Mouse (Mus musculus): ENCODE measurements around the gene Ahcyl2. TPM values are rescaled to one million over a fixed set of nuclear protein-coding genes. Genes with fewer than 3 reads are reported as not detected.

Ahcyl2 gene
- polyA plus RNA-seq (2015; fragmentation: Nextera tagmentation; extraction: Ambion mirVana): 14.1 and 15.2 TPM in 2 replicates

DNA sequence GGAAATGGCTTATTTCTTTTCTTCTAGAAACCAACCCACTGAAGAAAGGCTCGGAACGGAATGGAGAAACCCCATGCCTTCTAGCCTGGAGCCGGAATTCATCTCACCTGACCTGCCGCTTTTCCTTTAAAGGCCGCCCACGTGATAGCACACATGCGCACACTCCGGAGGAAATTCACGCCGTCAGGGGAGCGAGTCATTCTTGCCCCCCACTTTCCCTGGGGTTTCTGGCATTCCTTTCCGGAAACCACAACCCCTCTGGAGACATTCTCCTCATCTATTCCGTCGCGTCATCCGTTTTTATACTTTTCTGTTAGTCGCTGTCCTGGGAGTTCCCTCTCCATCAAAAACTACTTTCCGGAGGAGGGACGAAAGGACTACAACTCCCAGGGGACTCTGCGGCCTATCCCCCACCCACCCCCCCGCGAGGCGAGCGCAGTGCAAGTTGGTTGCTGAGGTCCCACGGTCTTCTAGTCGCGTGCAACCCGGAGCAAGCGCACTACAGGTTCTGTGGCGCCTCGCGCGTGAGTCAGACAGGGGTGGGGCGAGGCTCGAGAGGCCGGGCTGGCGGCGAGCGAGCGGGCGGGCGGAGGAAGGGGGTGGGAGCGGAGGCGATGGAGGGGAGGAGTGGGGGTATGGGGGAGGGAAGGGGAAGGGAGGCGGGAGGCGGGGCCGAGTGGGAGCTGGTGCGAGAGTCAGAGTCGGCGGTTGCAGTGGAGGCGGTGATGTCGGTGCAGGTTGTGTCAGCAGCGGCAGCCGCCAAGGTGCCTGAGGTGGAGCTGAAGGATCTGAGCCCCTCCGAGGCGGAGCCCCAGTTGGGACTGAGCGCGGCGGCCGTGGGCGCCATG lies at the start of gene Ahcyl2:
TSS of gene Ahcyl2 (plus strand) at position 199 of the 848 bp plus-strand sequence.
- no peaks in the 10 kb centered on the region for H3K27me3 ChIP-seq
- H3K27ac ChIP-seq: peak within 1 kb of the TSS; percentile 88
- ATAC-seq (ENCODE audit: insufficient number of reproducible peaks, insufficient read depth, low FRiP score, low TSS enrichment, low read depth): peak; percentile 98
- H3K4me3 ChIP-seq: peak within 1 kb of the TSS; percentile 88
- peak within 1 kb of the TSS; percentile 67 for H3K4me2 ChIP-seq
- no peaks in the 10 kb centered on the region for H3K36me3 ChIP-seq
- WGBS: under 1% methylated on average over 48 of the region's 61 CpGs
- no peaks in the 10 kb centered on the region for H3K9me3 ChIP-seq
- peaks cover 9% of the 10 kb centered on the region; the same call in 1 of the 2 replicates for H3K4me1 ChIP-seq
- peak within 1 kb of the TSS; percentile 84 for H3K9ac ChIP-seq

DNA sequence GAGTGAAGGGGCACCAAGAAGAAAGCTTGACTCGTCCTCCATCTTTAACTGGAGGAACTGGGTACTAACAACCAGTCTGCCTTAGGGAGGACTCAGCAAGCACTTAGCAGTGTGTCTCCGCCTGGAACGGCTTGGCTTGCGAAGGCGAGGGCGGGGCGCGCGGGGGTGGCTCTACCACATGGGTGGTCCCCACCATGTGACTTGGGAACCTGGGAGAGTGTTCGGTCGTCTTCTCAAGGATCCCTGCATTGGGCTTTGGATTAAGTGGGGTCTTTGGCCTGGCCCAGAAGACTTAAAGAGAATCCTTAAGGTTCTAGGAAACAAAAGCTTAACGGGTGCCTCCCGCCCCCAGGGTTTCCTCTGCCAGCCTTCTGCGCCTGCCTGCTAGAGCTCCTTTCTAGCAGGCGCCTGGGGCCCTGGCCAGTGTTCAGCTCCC lies 48.9 kb upstream of the Ahcyl2 start:
- H3K27ac ChIP-seq: peak overlapping the region; percentile 77
- peaks cover 30% of the 10 kb centered on the region for H3K4me1 ChIP-seq
- peaks cover 9% of the 10 kb centered on the region for H3K27me3 ChIP-seq
- peak; percentile 67 for ATAC-seq (ENCODE audit: insufficient number of reproducible peaks, insufficient read depth, low FRiP score, low TSS enrichment, low read depth)
- WGBS: 2% methylated on average over 15 of the region's 15 CpGs
- H3K4me2 ChIP-seq: peak overlapping the region; percentile 66
- H3K4me3 ChIP-seq: peak overlapping the region; percentile 39
- H3K9ac ChIP-seq: peak overlapping the region; percentile 61
- no peaks in the 10 kb centered on the region for H3K36me3 ChIP-seq
- no peaks in the 10 kb centered on the region for H3K9me3 ChIP-seq

DNA sequence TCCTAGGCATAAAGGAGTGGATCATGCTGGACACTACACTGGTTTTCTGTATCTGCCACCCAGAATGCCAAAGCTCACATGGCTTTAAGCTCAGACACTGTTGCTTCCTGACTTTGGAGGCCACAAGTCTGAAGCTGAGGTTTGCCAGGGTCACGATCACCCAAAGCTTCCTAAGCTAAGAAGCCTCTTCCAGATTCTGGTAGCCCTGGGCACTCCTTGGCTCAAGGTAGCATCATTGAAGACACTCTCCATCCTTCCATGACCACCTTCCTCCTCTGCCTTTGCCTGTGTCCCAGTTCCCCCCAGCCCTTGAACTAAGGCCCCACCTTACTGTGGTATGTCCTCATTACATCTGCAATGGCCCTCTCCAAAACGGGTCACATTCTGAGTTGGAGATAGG lies 45.9 kb upstream of the Ahcyl2 start:
- no peak overlapping the region for H3K9ac ChIP-seq
- no peaks in the 10 kb centered on the region for H3K9me3 ChIP-seq
- H3K36me3 ChIP-seq: no peaks in the 10 kb centered on the region
- H3K27ac ChIP-seq: no peak overlapping the region
- H3K27me3 ChIP-seq: peaks cover 9% of the 10 kb centered on the region
- H3K4me3 ChIP-seq: no peak overlapping the region
- H3K4me1 ChIP-seq: peaks cover 30% of the 10 kb centered on the region
- no peak for ATAC-seq (ENCODE audit: insufficient number of reproducible peaks, insufficient read depth, low FRiP score, low TSS enrichment, low read depth)
- H3K4me2 ChIP-seq: no peak overlapping the region
- 73% methylated on average over 2 of the region's 2 CpGs for WGBS

DNA sequence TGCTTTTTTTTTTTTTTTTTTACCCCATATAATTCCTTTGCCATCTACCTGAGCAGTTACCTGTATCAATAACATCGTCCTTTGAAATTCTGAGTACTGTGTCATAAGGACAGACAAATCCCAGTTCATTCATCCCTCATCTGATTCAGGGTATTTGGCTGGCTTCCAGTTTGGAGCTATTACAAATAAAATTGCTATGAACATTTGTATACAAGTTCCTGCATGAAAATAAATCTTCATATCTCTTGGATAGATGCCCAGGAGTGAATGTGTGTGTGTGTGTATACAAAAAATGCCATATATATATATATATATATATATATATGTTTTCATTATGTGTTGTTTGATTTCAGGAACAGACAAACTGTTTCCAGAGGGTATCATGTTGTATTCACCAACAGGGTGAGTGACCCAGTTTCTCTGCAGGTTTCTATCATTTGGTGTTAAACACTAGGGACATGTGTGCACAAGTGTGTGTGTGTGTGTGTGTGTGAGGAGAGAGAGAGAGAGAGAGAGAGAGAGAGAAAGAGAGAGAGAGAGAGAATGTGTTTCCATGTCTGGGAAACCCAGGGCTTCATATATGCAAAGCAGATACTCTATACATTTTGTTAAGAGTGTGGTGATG lies 41.1 kb upstream of the Ahcyl2 start:
- no peak for ATAC-seq (ENCODE audit: insufficient number of reproducible peaks, insufficient read depth, low FRiP score, low TSS enrichment, low read depth)
- WGBS: 62% methylated on average over 1 of the region's 1 CpGs

DNA sequence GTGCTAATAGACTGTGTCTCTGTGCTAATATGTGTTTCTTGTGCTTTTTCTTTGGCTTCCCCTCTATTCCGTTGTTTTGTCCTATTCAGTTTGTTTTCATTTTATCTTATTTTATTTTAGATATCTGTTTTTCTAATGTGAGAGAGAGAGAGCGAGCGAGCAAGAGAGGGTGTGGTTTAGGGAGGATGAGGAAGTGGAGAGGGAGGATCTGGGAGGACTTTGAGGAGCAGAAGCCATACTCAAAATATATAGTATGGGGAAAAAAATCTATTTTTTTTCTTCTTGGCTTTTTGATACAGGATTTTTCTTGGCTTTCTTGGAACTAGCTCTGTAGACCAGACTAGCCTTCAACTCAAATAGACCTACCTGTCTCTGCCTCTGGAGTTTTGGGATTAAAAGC lies 39.8 kb upstream of the Ahcyl2 start:
- H3K27me3 ChIP-seq: no peaks in the 10 kb centered on the region
- 76% methylated on average over 3 of the region's 3 CpGs for WGBS
- no peak overlapping the region for H3K9ac ChIP-seq
- H3K9me3 ChIP-seq: no peaks in the 10 kb centered on the region
- H3K4me3 ChIP-seq: no peak overlapping the region
- H3K4me2 ChIP-seq: no peak overlapping the region
- H3K4me1 ChIP-seq: no peaks in the 10 kb centered on the region
- no peaks in the 10 kb centered on the region for H3K36me3 ChIP-seq
- ATAC-seq (ENCODE audit: insufficient number of reproducible peaks, insufficient read depth, low FRiP score, low TSS enrichment, low read depth): no peak
- no peak overlapping the region for H3K27ac ChIP-seq

More for the DNA sequence above, 41.1 kb upstream of the Ahcyl2 start:
- Histone ChIP-seq H3K4me3 (no peak overlapping the region), H3K27ac (no peak overlapping the region), H3K36me3 (no peaks in the 10 kb centered on the region), H3K4me2 (no peak overlapping the region), H3K27me3 (no peaks in the 10 kb centered on the region), H3K9ac (no peak overlapping the region), H3K4me1 (no peaks in the 10 kb centered on the region), H3K9me3 (no peaks in the 10 kb centered on the region)

DNA sequence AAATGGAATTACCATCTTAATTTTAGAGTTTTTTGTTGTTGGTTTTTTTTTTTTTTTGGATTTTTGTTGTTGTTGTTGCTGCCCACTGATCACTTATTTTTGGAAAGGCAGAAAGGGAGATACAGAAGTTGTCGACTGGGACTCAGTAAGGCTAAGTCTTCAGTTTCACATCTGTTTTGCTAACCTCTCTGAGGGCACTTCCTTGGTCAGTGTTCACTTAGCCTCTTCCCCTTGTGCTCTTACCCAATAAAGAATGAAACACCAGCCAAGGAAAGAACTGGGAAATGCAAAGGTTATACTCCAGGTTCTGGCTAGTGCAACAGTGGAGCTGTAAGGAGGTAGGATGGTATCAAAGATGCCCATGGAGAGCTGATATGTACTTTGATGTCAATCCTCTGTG lies 38.3 kb upstream of the Ahcyl2 start:
- H3K27me3 ChIP-seq: no peaks in the 10 kb centered on the region
- 57% methylated on average over 1 of the region's 1 CpGs for WGBS
- H3K4me3 ChIP-seq: no peak overlapping the region
- H3K4me1 ChIP-seq: peaks cover under 1% of the 10 kb centered on the region; the same call in 1 of the 2 replicates
- no peak overlapping the region for H3K4me2 ChIP-seq
- no peak for ATAC-seq (ENCODE audit: insufficient number of reproducible peaks, insufficient read depth, low FRiP score, low TSS enrichment, low read depth)
- no peak overlapping the region for H3K9ac ChIP-seq
- H3K36me3 ChIP-seq: no peaks in the 10 kb centered on the region
- H3K9me3 ChIP-seq: no peaks in the 10 kb centered on the region
- H3K27ac ChIP-seq: no peak overlapping the region

DNA sequence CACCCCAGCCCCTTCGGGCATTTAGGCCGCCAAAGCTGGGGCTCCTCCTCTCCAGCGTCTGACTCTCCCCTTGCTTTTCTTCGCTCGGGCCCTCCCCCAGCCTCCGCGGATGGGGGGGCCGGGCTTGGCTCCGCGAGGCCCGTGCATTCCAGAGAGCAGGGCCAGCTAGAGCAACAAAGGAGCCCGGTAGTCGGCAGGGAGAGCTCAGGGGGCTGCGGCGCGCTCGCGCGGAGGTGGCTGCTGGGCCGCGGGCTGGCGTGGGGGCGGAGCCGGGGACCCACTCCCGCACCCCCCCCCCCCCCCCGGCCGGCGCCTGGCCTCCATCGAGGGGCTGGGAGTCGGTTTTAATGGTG lies 32.5 kb upstream of the Ahcyl2 start, which contains the start of gene Smo:
TSS of gene Smo (plus strand) at position 168 of the 353 bp plus-strand sequence.
- H3K36me3 ChIP-seq: peaks cover 18% of the 10 kb centered on the region
- peak; percentile 99 for ATAC-seq (ENCODE audit: insufficient number of reproducible peaks, insufficient read depth, low FRiP score, low TSS enrichment, low read depth)
- peak within 1 kb of the TSS; percentile 100 for H3K9ac ChIP-seq
- H3K27me3 ChIP-seq: no peaks in the 10 kb centered on the region
- 0% methylated on average over 22 of the region's 30 CpGs for WGBS
- peaks cover 29% of the 10 kb centered on the region for H3K4me1 ChIP-seq
- peak within 1 kb of the TSS; percentile 92 for H3K4me2 ChIP-seq
- peak within 1 kb of the TSS; percentile 99 for H3K27ac ChIP-seq
- peak within 1 kb of the TSS; percentile 93 for H3K4me3 ChIP-seq
- no peaks in the 10 kb centered on the region for H3K9me3 ChIP-seq

DNA sequence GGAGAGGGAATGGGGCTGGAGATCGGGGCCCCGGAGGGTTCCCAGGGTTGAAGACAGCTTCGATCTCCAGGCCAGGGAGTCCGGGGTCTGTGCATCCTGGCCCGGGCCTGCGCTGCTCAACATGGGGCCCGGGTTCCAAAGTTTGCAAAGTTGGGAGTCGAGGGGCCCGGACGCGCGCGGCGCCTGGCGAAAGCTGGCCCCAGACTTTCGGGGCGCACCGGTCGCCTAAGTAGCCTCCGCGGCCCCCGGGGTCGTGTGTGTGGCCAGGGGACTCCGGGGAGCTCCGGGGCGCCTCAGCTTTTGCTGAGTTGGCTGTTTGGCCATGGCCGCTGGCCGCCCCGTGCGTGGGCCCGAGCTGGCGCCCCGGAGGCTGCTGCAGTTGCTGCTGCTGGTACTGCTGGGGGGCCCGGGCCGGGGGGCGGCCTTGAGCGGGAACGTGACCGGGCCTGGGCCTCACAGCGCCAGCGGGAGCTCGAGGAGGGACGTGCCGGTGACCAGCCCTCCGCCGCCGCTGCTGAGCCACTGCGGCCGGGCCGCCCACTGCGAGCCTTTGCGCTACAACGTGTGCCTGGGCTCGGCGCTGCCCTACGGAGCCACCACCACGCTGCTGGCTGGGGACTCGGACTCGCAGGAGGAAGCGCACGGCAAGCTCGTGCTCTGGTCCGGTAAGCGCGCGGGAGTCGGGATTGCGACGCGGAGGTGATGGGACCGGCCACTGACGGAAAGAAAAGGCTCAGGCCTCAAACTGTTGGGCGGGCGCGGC lies 31.9 kb upstream of the Ahcyl2 start:
- H3K4me3 ChIP-seq: peak overlapping the region; percentile 93
- peak overlapping the region; percentile 99 for H3K27ac ChIP-seq
- H3K27me3 ChIP-seq: no peaks in the 10 kb centered on the region
- peak; percentile 67 for ATAC-seq (ENCODE audit: insufficient number of reproducible peaks, insufficient read depth, low FRiP score, low TSS enrichment, low read depth)
- no peaks in the 10 kb centered on the region for H3K9me3 ChIP-seq
- peaks cover 33% of the 10 kb centered on the region for H3K4me1 ChIP-seq
- H3K9ac ChIP-seq: peak overlapping the region; percentile 100
- peaks cover 19% of the 10 kb centered on the region for H3K36me3 ChIP-seq
- H3K4me2 ChIP-seq: peak overlapping the region; percentile 92
- 0% methylated on average over 73 of the region's 75 CpGs for WGBS

DNA sequence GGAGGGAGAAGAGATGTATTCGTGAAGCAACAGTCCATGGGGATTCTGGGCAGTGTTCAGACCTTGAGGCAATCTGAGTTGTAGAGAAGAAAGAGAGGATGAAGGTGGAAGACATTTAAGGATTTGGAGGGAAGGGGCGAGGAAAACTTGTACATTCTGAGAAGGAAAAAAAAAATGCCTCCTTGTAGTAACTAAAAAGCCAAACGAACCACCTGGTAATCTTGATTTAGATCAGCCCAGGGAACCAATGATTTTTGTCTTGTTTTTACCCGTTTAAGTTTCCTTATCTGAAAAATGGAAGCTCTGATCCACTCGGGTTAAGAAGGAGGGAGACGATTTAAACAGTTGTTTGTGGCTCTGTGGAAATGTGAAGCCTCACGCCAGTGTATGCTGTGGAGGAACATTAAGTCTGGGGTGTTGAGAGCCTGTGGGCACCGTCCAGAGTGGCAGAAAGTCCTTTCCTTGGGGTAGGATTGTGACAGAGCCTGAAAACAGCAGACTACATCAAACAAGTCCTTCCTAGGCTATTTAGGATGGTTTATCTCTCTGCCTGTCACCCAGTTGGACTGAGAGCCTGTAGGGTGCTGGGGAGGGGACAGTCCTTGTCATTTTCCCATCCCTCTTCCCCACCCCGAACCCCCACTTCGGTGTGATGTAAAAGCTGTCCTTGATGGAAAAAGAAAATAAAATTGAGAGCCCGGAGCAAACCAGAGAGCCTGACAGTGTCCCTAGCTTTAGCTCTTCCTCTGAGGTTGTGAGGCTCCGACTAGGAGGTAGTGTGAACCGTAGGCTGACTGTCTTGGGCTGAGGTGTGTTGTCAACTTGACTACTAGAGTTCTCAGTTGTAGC lies 31.0 kb upstream of the Ahcyl2 start:
- no peaks in the 10 kb centered on the region for H3K27me3 ChIP-seq
- ATAC-seq (ENCODE audit: insufficient number of reproducible peaks, insufficient read depth, low FRiP score, low TSS enrichment, low read depth): no peak
- H3K9ac ChIP-seq: peak overlapping the region; percentile 100
- H3K27ac ChIP-seq: peak overlapping the region; percentile 99
- 12% methylated on average over 13 of the region's 13 CpGs for WGBS
- H3K36me3 ChIP-seq: peaks cover 19% of the 10 kb centered on the region
- H3K9me3 ChIP-seq: no peaks in the 10 kb centered on the region
- H3K4me2 ChIP-seq: peak overlapping the region; percentile 92
- H3K4me1 ChIP-seq: peaks cover 33% of the 10 kb centered on the region
- peak overlapping the region; percentile 93 for H3K4me3 ChIP-seq

DNA sequence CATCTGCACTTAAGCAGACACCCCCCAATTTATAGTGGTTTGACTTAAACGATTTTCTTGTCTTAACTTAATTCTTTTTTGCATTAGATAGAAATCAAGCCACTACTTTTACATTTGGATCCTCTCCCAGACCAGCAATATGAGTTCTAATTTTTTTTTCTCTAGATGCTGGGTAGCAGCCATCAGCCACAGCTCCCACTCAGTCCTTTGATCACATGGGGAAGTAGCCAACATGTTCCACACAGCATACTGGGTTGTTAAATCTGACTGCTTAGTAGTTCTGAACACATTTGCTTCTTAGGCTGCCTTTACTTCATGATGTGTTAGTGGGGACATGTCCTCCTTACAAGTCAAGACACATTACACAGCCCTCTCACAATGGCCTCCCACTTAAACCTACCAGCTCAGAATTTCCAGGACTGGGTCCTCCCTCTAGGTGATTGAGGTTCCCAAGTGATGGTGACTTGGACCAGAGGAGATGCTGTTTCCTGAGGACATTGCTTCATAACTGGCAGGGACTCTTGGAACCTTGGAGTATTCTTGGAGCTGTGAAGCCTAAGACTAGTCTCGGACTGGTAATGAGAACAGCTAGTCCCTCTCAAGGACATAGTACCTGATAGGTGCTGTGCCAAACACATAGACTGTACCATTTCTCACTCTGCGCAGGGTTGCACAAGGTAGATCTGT lies 16.2 kb upstream of the Ahcyl2 start:
- Histone ChIP-seq H3K27ac (no peak overlapping the region), H3K36me3 (peaks cover 38% of the 10 kb centered on the region), H3K4me2 (no peak overlapping the region), H3K4me1 (peaks cover 11% of the 10 kb centered on the region), H3K27me3 (no peaks in the 10 kb centered on the region), H3K4me3 (no peak overlapping the region), H3K9ac (no peak overlapping the region), H3K9me3 (peaks cover 8% of the 10 kb centered on the region)
- 80% methylated on average over 3 of the region's 3 CpGs for WGBS
- ATAC-seq (ENCODE audit: insufficient number of reproducible peaks, insufficient read depth, low FRiP score, low TSS enrichment, low read depth): no peak

Data from embryonic facial prominence, embryonic 13.5 days (tissue).